Mouse (Mus musculus): ENCODE measurements around the gene Slc20a1.

DNA sequence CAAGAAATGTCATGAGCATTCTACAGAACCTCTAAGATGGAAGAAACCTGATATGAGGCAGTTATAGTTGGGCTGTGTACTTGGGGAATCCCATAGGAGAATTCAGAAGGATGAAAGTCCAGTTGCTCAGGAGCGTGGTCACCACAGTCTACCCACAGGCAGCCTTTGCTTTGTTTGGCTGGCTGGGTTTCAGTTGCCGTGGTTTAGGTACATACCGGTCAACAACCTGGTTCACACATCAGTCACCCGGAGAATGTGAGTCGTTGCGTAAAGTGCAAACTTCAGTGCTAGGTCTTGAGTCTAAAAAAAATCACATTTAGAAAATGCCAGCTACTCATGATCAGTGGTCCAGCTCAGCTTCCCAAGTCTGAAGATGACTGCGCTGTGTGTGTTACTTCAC lies 14.0 kb downstream of the Slc20a1 start:
- no peak for TF ChIP-seq CTCF (IDR thresholded peaks at IDR 0.05)
- no peak for TF ChIP-seq EP300 (IDR thresholded peaks at IDR 0.05; ENCODE audit: insufficient read depth, low read depth, low read length)
